Mouse (Mus musculus): ENCODE results near the gene Cysltr1. TPM values are rescaled to one million over a fixed set of nuclear protein-coding genes. Genes with fewer than 3 reads are reported as not detected.

Gene Cysltr1
- polyA plus RNA-seq (2012; fragmentation: generic; extraction: Trizol): not detected

DNA sequence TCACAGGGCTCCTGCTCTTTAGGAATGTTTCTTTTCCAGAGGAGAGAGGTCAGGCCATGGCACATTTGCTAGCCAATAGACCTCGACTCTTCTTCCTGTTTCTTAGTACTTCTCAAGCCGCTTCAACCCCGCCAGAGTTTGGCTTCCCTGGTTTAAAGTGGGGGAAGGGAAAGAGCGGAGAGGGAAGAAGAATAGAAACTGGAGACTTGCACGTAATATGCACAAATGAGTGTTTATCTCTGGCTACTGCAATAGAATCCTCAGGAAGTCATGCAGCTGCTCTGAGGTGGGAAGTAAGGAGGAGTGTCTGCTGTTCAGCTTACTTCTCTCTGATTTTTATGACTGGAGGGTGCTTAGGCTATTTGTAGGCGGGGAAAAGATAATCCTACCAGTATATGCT lies at the start of gene Cysltr1:
Gene Cysltr1, minus strand, starts transcription at position 294 of the 400 bp plus-strand sequence.

DNA sequence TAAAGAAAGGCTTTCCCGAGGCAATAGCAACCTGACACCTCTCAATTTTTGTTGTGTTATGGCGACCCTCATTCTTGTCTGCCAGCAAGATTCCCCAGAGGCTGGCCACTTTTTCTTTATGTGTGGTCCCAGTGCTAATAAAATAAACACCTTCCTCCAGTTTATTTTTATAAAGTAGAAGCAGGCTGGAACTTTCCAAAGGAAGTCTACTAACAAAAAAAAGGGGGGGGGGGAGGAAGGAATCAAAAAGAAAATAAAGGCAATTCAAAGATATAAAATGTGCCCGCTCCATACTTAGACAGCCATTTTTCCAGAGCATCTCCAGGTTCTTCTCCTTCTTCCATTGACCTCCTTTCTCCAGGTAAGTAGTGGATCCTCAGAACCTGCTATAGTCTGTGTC lies 20.6 kb downstream of the Cysltr1 start, which contains the start of gene Gm5127:
Gene Gm5127, plus strand, starts transcription at position 301 of the 400 bp plus-strand sequence.

Other genes starting within 250 kb of the Cysltr1 start
- not detected for gene Fndc3c1, start 118.3 kb downstream of the Cysltr1 start, polyA plus RNA-seq (2012; fragmentation: generic; extraction: Trizol)
- not detected for gene Gm5127, start 20.5 kb downstream of the Cysltr1 start, polyA plus RNA-seq (2012; fragmentation: generic; extraction: Trizol)
- gene Rtl3, start 237.0 kb upstream of the Cysltr1 start, polyA plus RNA-seq (2012; fragmentation: generic; extraction: Trizol): 1 to 10 TPM in 1 of 2 experiments, not detected in 1; 1.7 TPM